Mouse (Mus musculus): ENCODE measurements around the gene Cdkl4.

The Cdkl4 gene

GRCm38 (mm10) chr17:80476496-80476895 is 101.1 kb downstream of the Cdkl4 start:
- DNase-seq, result no peak
